Mouse (Mus musculus) testis, postnatal 10 days (tissue): Measurements from ENCODE around the gene Rem2.

Experiments used
- DNase-seq: peaks from one replicate; pipeline ENCODE4 v3.0.0; 2021; ENCODE audit warnings: low spot score

Gene Rem2

GRCm38 (mm10) chr14:54492345-54493131, 16.6 kb downstream of the Rem2 start:
- DNase-seq, result no peak

GRCm38 (mm10) chr14:54493236-54493635, 17.3 kb downstream of the Rem2 start:
- no peak for DNase-seq

DNA sequence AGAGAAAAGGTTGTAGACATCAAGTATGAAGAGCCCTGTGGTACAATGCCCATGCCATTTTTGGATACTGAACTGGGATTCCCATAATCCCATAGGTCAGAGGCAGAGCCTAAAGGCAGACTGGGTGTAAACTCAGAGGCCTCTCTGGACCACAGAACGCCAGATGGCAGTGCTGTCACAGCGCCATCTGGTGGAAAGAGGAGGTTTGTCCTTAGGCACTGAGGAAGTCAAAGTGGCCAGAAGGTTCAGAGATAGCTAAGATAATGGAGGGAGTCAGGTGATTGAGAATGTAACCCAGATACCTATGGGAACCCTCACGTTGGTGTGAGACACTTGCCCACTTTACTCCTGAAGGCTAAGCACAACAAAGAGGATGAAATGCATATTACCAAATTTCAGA, 18.3 kb downstream of the Rem2 start:
- peak; percentile 73 for DNase-seq

DNA sequence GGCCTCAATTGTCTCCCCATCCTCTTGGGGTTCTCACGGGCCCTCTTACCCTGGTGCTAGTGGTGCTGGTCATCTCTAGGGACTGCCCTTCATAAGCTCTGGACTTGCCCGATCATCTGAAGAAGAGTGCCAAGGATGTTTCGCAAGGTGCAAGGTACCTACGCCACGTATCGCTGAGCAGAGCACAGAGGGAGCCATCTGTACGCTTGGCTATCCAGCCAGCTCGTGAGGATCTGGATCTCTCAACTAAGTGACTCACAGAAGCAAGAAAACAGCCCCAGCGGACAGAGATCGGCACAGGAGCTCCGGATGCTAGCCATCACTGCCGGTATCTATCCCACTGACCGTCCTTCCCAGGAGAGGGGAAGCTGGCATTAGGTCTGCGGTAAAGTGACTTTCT, 20.8 kb downstream of the Rem2 start:
- no peak for DNase-seq

GRCm38 (mm10) chr14:54499330-54499729, 23.4 kb downstream of the Rem2 start:
- no peak for DNase-seq

GRCm38 (mm10) chr14:54501365-54501764, 25.5 kb downstream of the Rem2 start:
- no peak for DNase-seq

DNA sequence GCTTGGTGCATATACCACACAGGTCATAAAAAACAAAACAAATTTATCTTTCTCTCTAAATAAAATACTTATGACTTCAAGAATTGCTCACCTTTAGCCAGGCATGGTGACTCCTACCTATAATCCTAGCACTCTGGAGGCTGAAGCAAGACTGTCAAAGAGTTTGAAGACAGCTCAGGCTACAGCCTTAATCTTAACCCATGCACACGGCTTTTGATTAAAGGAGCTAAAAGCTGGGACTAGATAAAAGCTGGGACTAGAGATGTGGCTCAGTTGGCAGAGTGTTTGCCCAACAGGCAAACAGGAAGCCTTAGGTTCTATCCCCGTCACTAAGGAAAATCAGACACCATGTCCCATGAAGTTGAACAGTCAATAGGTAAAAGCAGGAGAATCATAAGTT, 27.2 kb downstream of the Rem2 start:
- DNase-seq, result no peak

DNA sequence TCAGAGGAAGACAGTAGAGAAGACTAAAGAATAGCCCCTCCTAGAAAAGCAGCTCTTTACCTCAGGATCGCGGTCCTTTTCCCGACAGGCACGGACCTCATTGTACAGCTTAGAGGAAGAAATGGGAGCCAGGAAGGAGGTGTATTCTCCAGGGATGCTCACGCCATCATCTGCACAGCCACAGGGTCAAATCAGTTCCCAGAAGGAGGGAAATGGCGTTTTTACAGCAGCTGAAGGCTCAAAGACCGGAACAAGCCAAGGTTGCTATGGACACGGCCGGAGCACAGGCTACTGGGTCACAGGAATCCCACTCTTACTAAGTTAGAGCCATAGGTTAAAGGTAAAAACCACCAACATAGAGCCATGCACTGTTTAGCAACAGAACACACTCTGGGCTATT, 33.9 kb downstream of the Rem2 start:
- DNase-seq, result no peak

GRCm38 (mm10) chr14:54516710-54517310, 40.9 kb downstream of the Rem2 start:
- no peak for DNase-seq

GRCm38 (mm10) chr14:54523600-54523999, 47.7 kb downstream of the Rem2 start:
- DNase-seq, result no peak

DNA sequence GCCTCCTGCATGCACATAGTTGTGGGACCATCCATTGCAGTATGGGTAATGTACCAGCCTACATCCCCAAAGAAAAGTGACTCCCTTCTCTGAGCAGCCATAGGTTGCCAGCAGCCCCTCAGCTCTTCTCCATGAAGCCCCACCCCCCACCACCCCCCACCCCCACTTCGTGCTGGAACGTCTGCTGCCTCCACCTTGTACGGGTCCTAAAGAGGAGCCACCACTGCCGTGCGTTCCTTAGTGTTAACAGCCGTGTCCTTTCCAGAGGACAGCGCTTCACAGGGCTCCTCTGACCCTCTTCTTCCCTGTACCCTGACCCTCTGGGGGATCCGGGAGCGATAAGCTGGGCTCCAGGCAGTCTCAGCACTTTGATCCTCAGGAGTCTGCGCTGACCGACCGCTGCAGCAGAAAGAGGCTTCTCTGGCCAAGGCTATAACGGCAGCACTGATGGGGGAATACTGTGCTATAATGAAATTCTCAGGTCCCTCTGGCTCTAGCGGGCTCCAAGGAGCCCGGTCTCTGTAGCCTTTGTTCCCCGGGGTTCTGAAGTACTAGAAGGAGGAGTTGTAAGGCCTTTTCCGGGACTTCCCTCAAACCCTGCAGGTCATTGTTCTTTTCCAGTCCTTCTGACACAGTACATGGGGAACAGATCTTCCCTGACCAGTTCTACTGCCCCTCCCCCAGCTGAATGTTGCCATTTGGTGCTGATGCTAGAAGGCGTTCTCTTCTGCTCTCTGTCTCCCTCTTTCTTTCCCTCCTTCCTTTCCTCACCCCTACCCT, 51.5 kb downstream of the Rem2 start:
- peak; percentile 65 for DNase-seq

GRCm38 (mm10) chr14:54528007-54528393, 52.1 kb downstream of the Rem2 start:
- DNase-seq, result no peak

- DNase-seq, result peak; percentile 91
Observed at GRCm38 (mm10) chr14:54528446-54529111, 52.7 kb downstream of the Rem2 start.
